Comparison of ENCODE assay signal across 8 mouse cellular contexts in genomic region chr4:148130561-148131413, GRCm38 (mm10). TPM values are rescaled to one million over a fixed set of nuclear protein-coding genes. Genes with fewer than 3 reads are reported as not detected.
DNase-seq lines count a peak whose midpoint lies in the region; ATAC-seq lines count a peak whose summit lies in the region.

Gene Draxin (minus strand): TSS chr4:148130698.

- no peaks in the 10 kb centered on the region for H3K36me3 ChIP-seq in heart, embryonic 12.5 days
- H3K36me3 ChIP-seq in heart, embryonic 16.5 days (ENCODE audit: control insufficient read depth, insufficient read depth) = no peaks in the 10 kb centered on the region
- H3K36me3 ChIP-seq in limb, embryonic 12.5 days = no peaks in the 10 kb centered on the region
- H3K36me3 ChIP-seq in midbrain, embryonic 15.5 days (replicated peaks) = no peaks in the 10 kb centered on the region

- H3K4me3 ChIP-seq in heart, embryonic 12.5 days = peak within 1 kb of the TSS; percentile 64
- peak within 1 kb of the TSS; percentile 61 for H3K4me3 ChIP-seq in heart, embryonic 16.5 days (ENCODE audit: low read length)
- H3K4me3 ChIP-seq in limb, embryonic 12.5 days (replicated peaks) = peak within 1 kb of the TSS; percentile 84
- peak within 1 kb of the TSS; percentile 66 for H3K4me3 ChIP-seq in midbrain, embryonic 15.5 days

- H3K4me1 ChIP-seq in heart, embryonic 12.5 days (replicated peaks) = peaks cover 16% of the 10 kb centered on the region
- peaks cover 3% of the 10 kb centered on the region; the same call in 1 of the 2 replicates for H3K4me1 ChIP-seq in heart, embryonic 16.5 days (ENCODE audit: control insufficient read depth, insufficient read depth, low read length)
- peaks cover 20% of the 10 kb centered on the region; the same call in 1 of the 2 replicates for H3K4me1 ChIP-seq in limb, embryonic 12.5 days (replicated peaks)
- peaks cover 52% of the 10 kb centered on the region for H3K4me1 ChIP-seq in midbrain, embryonic 15.5 days

- no peak within 1 kb of the TSS for H3K27ac ChIP-seq in heart, embryonic 12.5 days (ENCODE audit: poor library complexity, severe bottlenecking)
- H3K27ac ChIP-seq in heart, embryonic 16.5 days (ENCODE audit: low read length) = no peak within 1 kb of the TSS
- peak within 1 kb of the TSS; percentile 82 for H3K27ac ChIP-seq in limb, embryonic 12.5 days
- peak within 1 kb of the TSS; percentile 98 for H3K27ac ChIP-seq in midbrain, embryonic 15.5 days

- under 1% methylated on average over 82 of the region's 87 CpGs for WGBS in heart, embryonic 12.5 days
- under 1% methylated on average over 72 of the region's 87 CpGs for WGBS in heart, embryonic 16.5 days
- WGBS in limb, embryonic 12.5 days = under 1% methylated on average over 70 of the region's 87 CpGs
- WGBS in midbrain, embryonic 15.5 days = under 1% methylated on average over 85 of the region's 87 CpGs

- peaks cover 85% of the 10 kb centered on the region for H3K27me3 ChIP-seq in heart, embryonic 12.5 days (replicated peaks)
- H3K27me3 ChIP-seq in heart, embryonic 16.5 days (ENCODE audit: control insufficient read depth, insufficient read depth, low read length) = peaks cover 56% of the 10 kb centered on the region
- H3K27me3 ChIP-seq in limb, embryonic 12.5 days = peaks cover 24% of the 10 kb centered on the region
- H3K27me3 ChIP-seq in midbrain, embryonic 15.5 days (replicated peaks) = no peaks in the 10 kb centered on the region

- ATAC-seq in heart, embryonic 12.5 days (ENCODE audit: insufficient number of reproducible peaks, low FRiP score) = peak; percentile 81
- ATAC-seq in heart, embryonic 16.5 days (replicated peaks; ENCODE audit: extremely low read depth, insufficient read depth, low FRiP score) = peak; percentile 79
- peak; percentile 84 for ATAC-seq in limb, embryonic 12.5 days (ENCODE audit: insufficient number of reproducible peaks, insufficient read depth, low FRiP score, low TSS enrichment, low read depth)
- peak; percentile 89 for ATAC-seq in midbrain, embryonic 15.5 days (replicated peaks)

- peak within 1 kb of the TSS; percentile 65 for H3K9ac ChIP-seq in heart, embryonic 12.5 days
- peak within 1 kb of the TSS; percentile 60; the same call in 1 of the 2 replicates for H3K9ac ChIP-seq in heart, embryonic 16.5 days (ENCODE audit: low read length)
- peak within 1 kb of the TSS; percentile 91 for H3K9ac ChIP-seq in limb, embryonic 12.5 days (replicated peaks)
- peak within 1 kb of the TSS; percentile 98 for H3K9ac ChIP-seq in midbrain, embryonic 15.5 days

- no peak for DNase-seq in heart, postnatal 10 days
- DNase-seq in adrenal gland, postnatal 36 days = peak; percentile 59 to 74
- DNase-seq in spleen, postnatal 14 days (ENCODE audit: low spot score in 2 of 2) = no peak
- DNase-seq in frontal cortex, postnatal 25 days (ENCODE audit: low spot score in 2 of 2) = no peak

- peak within 1 kb of the TSS; percentile 96 for H3K4me2 ChIP-seq in heart, embryonic 12.5 days
- H3K4me2 ChIP-seq in heart, embryonic 16.5 days (ENCODE audit: low read depth, low read length) = peak within 1 kb of the TSS; percentile 92
- H3K4me2 ChIP-seq in limb, embryonic 12.5 days = peak within 1 kb of the TSS; percentile 88
- H3K4me2 ChIP-seq in midbrain, embryonic 15.5 days = peak within 1 kb of the TSS; percentile 78

- H3K9me3 ChIP-seq in heart, embryonic 12.5 days (replicated peaks) = no peaks in the 10 kb centered on the region
- no peaks in the 10 kb centered on the region for H3K9me3 ChIP-seq in heart, embryonic 16.5 days (replicated peaks; ENCODE audit: control insufficient read depth, low read length)
- 0 out of 2 replicates have a peak, but pooled peaks cover 5% of the 10 kb centered on the region for H3K9me3 ChIP-seq in limb, embryonic 12.5 days
- no peaks in the 10 kb centered on the region for H3K9me3 ChIP-seq in midbrain, embryonic 15.5 days

- intact Hi-C loops in heart, postnatal 10 days (cut with DNase I) = no loop called here

RNA-seq across cellular contexts. Expression of gene Draxin, which starts in this region (rescaled TPM):
- 0.05 and 0.08 TPM in 2 replicates for polyA plus RNA-seq in heart, embryonic 12.5 days (2016; fragmentation: Nextera tagmentation; extraction: Ambion mirVana)
- total RNA-seq in heart, postnatal 10 days (2021) = not detected
- total RNA-seq in adrenal gland, postnatal 36 days (2021) = under 1 TPM; 0.10 to 0.20 TPM
- polyA plus RNA-seq in heart, embryonic 16.5 days (2015; fragmentation: Nextera tagmentation; extraction: Ambion mirVana) = 0.02 TPM in 1 of 2 replicates, not detected in the other
- polyA plus RNA-seq in limb, embryonic 12.5 days (2016; fragmentation: Nextera tagmentation; extraction: Ambion mirVana) = 1.8 and 1.9 TPM in 2 replicates
- polyA plus RNA-seq in midbrain, embryonic 15.5 days (2015; fragmentation: Nextera tagmentation; extraction: Ambion mirVana) = 15.1 and 15.7 TPM in 2 replicates

Comparison
In these comparisons a context has a peak if more than half of its experiments do, and no peak if none do; other contexts are left out.
1. Peak in ATAC-seq, H3K4me3 ChIP-seq, H3K9ac ChIP-seq and H3K4me2 ChIP-seq in heart, embryonic 12.5 days; RNA of the gene not detected or under 1 TPM.
2. Peak in DNase-seq in adrenal gland, postnatal 36 days; RNA of the gene not detected or under 1 TPM.
3. Peak in ATAC-seq, H3K4me3 ChIP-seq, H3K9ac ChIP-seq and H3K4me2 ChIP-seq in heart, embryonic 16.5 days; RNA of the gene not detected or under 1 TPM.
4. H3K27ac ChIP-seq: peak in limb, embryonic 12.5 days (single experiment) and midbrain, embryonic 15.5 days (single experiment); none in heart, embryonic 12.5 days (single experiment) and heart, embryonic 16.5 days (single experiment).
5. Peak in every context shown above with its lines, with median percentiles within 50 percentile points of each other: ATAC-seq, H3K4me2 ChIP-seq, H3K4me3 ChIP-seq and H3K9ac ChIP-seq.